Mouse (Mus musculus): ENCODE data around the gene Ppp2r5e. TPM values are rescaled to one million over a fixed set of nuclear protein-coding genes. Genes with fewer than 3 reads are reported as not detected.
"Not testable (repeated sequence)": the region's sequence is repeated elsewhere in the genome, so short reads cannot be mapped to it uniquely, and the experiment has no call there.

Gene Ppp2r5e
- polyA plus RNA-seq, 1 experiment, result 34.9 TPM

- Histone ChIP-seq H3K4me3 (ENCODE audit: insufficient read depth, low read length) (no peak overlapping the region), H3K27ac (ENCODE audit: insufficient read depth, low read length) (no peak overlapping the region)
These were observed 149.8 kb downstream of the Ppp2r5e start for GRCm38 (mm10) chr12:75446245-75446644.

GRCm38 (mm10) chr12:75432400-75432799, 163.6 kb downstream of the Ppp2r5e start:
- not testable (repeated sequence) for H3K27ac ChIP-seq (ENCODE audit: insufficient read depth, low read length); H3K4me3 ChIP-seq (ENCODE audit: insufficient read depth, low read length); H3K4me1 ChIP-seq (ENCODE audit: control insufficient read depth, insufficient read depth, low read length)

More at GRCm38 (mm10) chr12:75446245-75446644, 149.8 kb downstream of the Ppp2r5e start:
- H3K4me1 ChIP-seq (ENCODE audit: control insufficient read depth, insufficient read depth, low read length), result 0 out of 2 replicates have a peak, but pooled peaks cover 1% of the 10 kb centered on the region
- TF ChIP-seq CTCF (IDR thresholded peaks at IDR 0.05; ENCODE audit: extremely low read depth, insufficient read depth, low read length), result no peak
- TF ChIP-seq POLR2A (IDR thresholded peaks at IDR 0.05; ENCODE audit: extremely low read depth, insufficient read depth, low read length), result no peak

- Histone ChIP-seq H3K27ac (ENCODE audit: insufficient read depth, low read length) (no peak overlapping the region), H3K4me1 (ENCODE audit: control insufficient read depth, insufficient read depth, low read length) (no peaks in the 10 kb centered on the region), H3K4me3 (ENCODE audit: insufficient read depth, low read length) (no peak overlapping the region)
- no peak for TF ChIP-seq POLR2A (IDR thresholded peaks at IDR 0.05; ENCODE audit: extremely low read depth, insufficient read depth, low read length)
- TF ChIP-seq CTCF (IDR thresholded peaks at IDR 0.05; ENCODE audit: extremely low read depth, insufficient read depth, low read length), result no peak
These were observed 166.2 kb downstream of the Ppp2r5e start for GRCm38 (mm10) chr12:75429685-75430396.

- H3K4me1 ChIP-seq (ENCODE audit: control insufficient read depth, insufficient read depth, low read length), result peaks cover 2% of the 10 kb centered on the region; the same call in 1 of the 2 replicates
- H3K4me3 ChIP-seq (ENCODE audit: insufficient read depth, low read length), result no peak overlapping the region
- no peak overlapping the region for H3K27ac ChIP-seq (ENCODE audit: insufficient read depth, low read length)
- TF ChIP-seq CTCF (IDR thresholded peaks at IDR 0.05; ENCODE audit: extremely low read depth, insufficient read depth, low read length) (no peak), POLR2A (IDR thresholded peaks at IDR 0.05; ENCODE audit: extremely low read depth, insufficient read depth, low read length) (no peak)
These were observed 167.3 kb downstream of the Ppp2r5e start for GRCm38 (mm10) chr12:75428719-75429118.

- H3K27ac ChIP-seq (ENCODE audit: insufficient read depth, low read length), result no peak overlapping the region
- H3K4me3 ChIP-seq (ENCODE audit: insufficient read depth, low read length), result no peak overlapping the region
- no peak for TF ChIP-seq POLR2A (IDR thresholded peaks at IDR 0.05; ENCODE audit: extremely low read depth, insufficient read depth, low read length)
- TF ChIP-seq CTCF (IDR thresholded peaks at IDR 0.05; ENCODE audit: extremely low read depth, insufficient read depth, low read length), result no peak
- peaks cover 2% of the 10 kb centered on the region; the same call in 1 of the 2 replicates for H3K4me1 ChIP-seq (ENCODE audit: control insufficient read depth, insufficient read depth, low read length)
These were observed 170.2 kb downstream of the Ppp2r5e start for GRCm38 (mm10) chr12:75425882-75426281.

GRCm38 (mm10) chr12:75424817-75425216, 171.2 kb downstream of the Ppp2r5e start:
- Histone ChIP-seq H3K4me1 (ENCODE audit: control insufficient read depth, insufficient read depth, low read length) (peaks cover 2% of the 10 kb centered on the region; the same call in 1 of the 2 replicates), H3K4me3 (ENCODE audit: insufficient read depth, low read length) (no peak overlapping the region), H3K27ac (ENCODE audit: insufficient read depth, low read length) (no peak overlapping the region)
- no peak for TF ChIP-seq CTCF (IDR thresholded peaks at IDR 0.05; ENCODE audit: extremely low read depth, insufficient read depth, low read length)
- no peak for TF ChIP-seq POLR2A (IDR thresholded peaks at IDR 0.05; ENCODE audit: extremely low read depth, insufficient read depth, low read length)

GRCm38 (mm10) chr12:75424359-75424758, 171.7 kb downstream of the Ppp2r5e start:
- TF ChIP-seq CTCF (IDR thresholded peaks at IDR 0.05; ENCODE audit: extremely low read depth, insufficient read depth, low read length) (no peak), POLR2A (IDR thresholded peaks at IDR 0.05; ENCODE audit: extremely low read depth, insufficient read depth, low read length) (no peak)
- no peak overlapping the region for H3K4me3 ChIP-seq (ENCODE audit: insufficient read depth, low read length)
- H3K27ac ChIP-seq (ENCODE audit: insufficient read depth, low read length), result no peak overlapping the region
- H3K4me1 ChIP-seq (ENCODE audit: control insufficient read depth, insufficient read depth, low read length), result peaks cover 2% of the 10 kb centered on the region; the same call in 1 of the 2 replicates

- no peak within 1 kb of the TSS for H3K4me3 ChIP-seq (ENCODE audit: insufficient read depth, low read length)
- TF ChIP-seq POLR2A (IDR thresholded peaks at IDR 0.05; ENCODE audit: extremely low read depth, insufficient read depth, low read length), result no peak
- TF ChIP-seq CTCF (IDR thresholded peaks at IDR 0.05; ENCODE audit: extremely low read depth, insufficient read depth, low read length), result no peak
- H3K27ac ChIP-seq (ENCODE audit: insufficient read depth, low read length), result no peak within 1 kb of the TSS
- H3K4me1 ChIP-seq (ENCODE audit: control insufficient read depth, insufficient read depth, low read length), result no peaks in the 10 kb centered on the region
These were observed 179.4 kb downstream of the Ppp2r5e start, which contains the start of gene Gphb5 for GRCm38 (mm10) chr12:75416681-75417080. TSS of gene Gphb5 (minus strand) at chr12:75416781.

GRCm38 (mm10) chr12:75414991-75415390, 181.1 kb downstream of the Ppp2r5e start:
- no peak overlapping the region for H3K4me3 ChIP-seq (ENCODE audit: insufficient read depth, low read length)
- no peaks in the 10 kb centered on the region for H3K4me1 ChIP-seq (ENCODE audit: control insufficient read depth, insufficient read depth, low read length)
- TF ChIP-seq POLR2A (IDR thresholded peaks at IDR 0.05; ENCODE audit: extremely low read depth, insufficient read depth, low read length), result no peak
- TF ChIP-seq CTCF (IDR thresholded peaks at IDR 0.05; ENCODE audit: extremely low read depth, insufficient read depth, low read length), result no peak
- no peak overlapping the region for H3K27ac ChIP-seq (ENCODE audit: insufficient read depth, low read length)

- H3K4me3 ChIP-seq (ENCODE audit: insufficient read depth, low read length), result no peak overlapping the region
These were observed 183.1 kb downstream of the Ppp2r5e start for GRCm38 (mm10) chr12:75412964-75413363.

More at GRCm38 (mm10) chr12:75412964-75413363, 183.1 kb downstream of the Ppp2r5e start:
- no peaks in the 10 kb centered on the region for H3K4me1 ChIP-seq (ENCODE audit: control insufficient read depth, insufficient read depth, low read length)
- no peak overlapping the region; the same call in 1 of the 2 replicates for H3K27ac ChIP-seq (ENCODE audit: insufficient read depth, low read length)
- TF ChIP-seq CTCF (IDR thresholded peaks at IDR 0.05; ENCODE audit: extremely low read depth, insufficient read depth, low read length) (no peak), POLR2A (IDR thresholded peaks at IDR 0.05; ENCODE audit: extremely low read depth, insufficient read depth, low read length) (no peak)

Other genes with a start within 250 kb of the Ppp2r5e start
- not detected in 2 replicates for gene Gphb5, start 179.5 kb downstream of the Ppp2r5e start, polyA plus RNA-seq (2012; rRNA removed)
- gene Wdr89, start 73.3 kb upstream of the Ppp2r5e start, polyA plus RNA-seq (2012; rRNA removed), result 7.0 and 7.5 TPM in 2 replicates
- gene Sgpp1, start 139.5 kb upstream of the Ppp2r5e start, polyA plus RNA-seq (2012; rRNA removed), result 27.0 and 28.1 TPM in 2 replicates
- 20.6 and 21.9 TPM in 2 replicates for gene Syne2, start 221.9 kb upstream of the Ppp2r5e start, polyA plus RNA-seq (2012; rRNA removed)